8 mouse cellular contexts compared by ENCODE assay signal in the genomic region with DNA sequence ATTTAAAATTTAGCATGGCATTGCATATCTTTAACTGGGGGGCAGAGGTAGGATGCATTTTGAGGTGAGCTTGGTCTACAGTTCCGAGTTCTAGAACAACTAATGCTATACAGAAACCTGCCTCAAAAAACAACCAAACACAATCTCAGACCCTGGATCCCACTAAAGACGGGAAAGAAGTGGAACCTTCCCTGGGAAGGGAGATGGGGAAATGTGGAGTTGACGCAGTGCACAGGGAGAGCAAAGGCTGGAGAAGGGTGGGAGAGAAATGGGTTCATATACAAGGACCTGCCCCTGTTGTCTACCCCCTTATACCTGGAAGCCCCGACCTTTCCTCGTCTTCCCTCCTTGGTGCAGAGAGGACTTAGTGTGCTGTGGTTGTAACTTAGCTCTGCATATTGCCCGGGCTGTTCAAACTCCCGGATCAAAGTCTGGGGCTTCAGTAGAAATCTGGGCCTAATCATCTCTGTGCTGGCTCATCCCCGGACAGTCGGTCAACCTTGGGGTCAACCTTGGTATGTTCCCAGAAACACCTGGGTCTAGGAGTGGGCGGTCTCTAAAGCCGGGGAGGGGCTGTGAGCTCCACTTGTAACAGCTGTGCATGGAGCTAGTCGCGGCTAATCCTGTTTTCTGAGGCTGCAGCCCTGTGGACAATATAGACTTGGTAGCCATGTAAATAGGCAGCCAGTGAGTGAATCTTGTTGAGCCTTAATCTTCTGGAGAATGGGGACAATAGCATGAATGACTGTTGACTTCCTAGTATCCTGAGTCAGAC. TPM values are rescaled to one million over a fixed set of nuclear protein-coding genes. Genes with fewer than 3 reads are reported as not detected.
DNase-seq lines count a peak whose midpoint lies in the region; ATAC-seq lines count a peak whose summit lies in the region.

No protein-coding gene starts in this region.

- no peaks in the 10 kb centered on the region for H3K9me3 ChIP-seq in embryonic facial prominence, embryonic 15.5 days (replicated peaks)
- no peaks in the 10 kb centered on the region for H3K9me3 ChIP-seq in kidney, embryonic 14.5 days (ENCODE audit: control insufficient read depth, low read length)
- no peaks in the 10 kb centered on the region for H3K9me3 ChIP-seq in midbrain, embryonic 13.5 days

- H3K4me2 ChIP-seq in embryonic facial prominence, embryonic 15.5 days (replicated peaks): peak overlapping the region; percentile 17; the same call in 1 of the 2 replicates
- peak overlapping the region; percentile 17; the same call in 1 of the 2 replicates for H3K4me2 ChIP-seq in kidney, embryonic 14.5 days (replicated peaks; ENCODE audit: low read depth, low read length)
- H3K4me2 ChIP-seq in midbrain, embryonic 13.5 days (replicated peaks): peak overlapping the region; percentile 35

- 0 out of 2 replicates have a peak, but pooled peaks have one; percentile 11 for ATAC-seq in embryonic facial prominence, embryonic 15.5 days (ENCODE audit: insufficient number of reproducible peaks, low FRiP score, low TSS enrichment, low read depth)
- peak; percentile 70 for ATAC-seq in kidney, embryonic 14.5 days (ENCODE audit: low FRiP score, low TSS enrichment)
- ATAC-seq in midbrain, embryonic 13.5 days: peak; percentile 51
- ATAC-seq in monocyte, adult 5-6 weeks (replicated peaks; ENCODE audit: insufficient number of reproducible peaks, low FRiP score, low TSS enrichment, poor library complexity, severe bottlenecking): no peak

- H3K36me3 ChIP-seq in embryonic facial prominence, embryonic 15.5 days: peaks cover 14% of the 10 kb centered on the region; the same call in 1 of the 2 replicates
- H3K36me3 ChIP-seq in kidney, embryonic 14.5 days (ENCODE audit: control insufficient read depth, insufficient read depth, low read length): peaks cover 28% of the 10 kb centered on the region
- peaks cover 27% of the 10 kb centered on the region for H3K36me3 ChIP-seq in midbrain, embryonic 13.5 days

- no peaks in the 10 kb centered on the region for H3K27me3 ChIP-seq in embryonic facial prominence, embryonic 15.5 days
- no peaks in the 10 kb centered on the region for H3K27me3 ChIP-seq in kidney, embryonic 14.5 days (ENCODE audit: control insufficient read depth, insufficient read depth, low read length)
- no peaks in the 10 kb centered on the region for H3K27me3 ChIP-seq in midbrain, embryonic 13.5 days

- peak overlapping the region; percentile 65 for H3K27ac ChIP-seq in embryonic facial prominence, embryonic 15.5 days (replicated peaks)
- peak overlapping the region; percentile 65 for H3K27ac ChIP-seq in kidney, embryonic 14.5 days (ENCODE audit: low read depth, low read length)
- H3K27ac ChIP-seq in midbrain, embryonic 13.5 days: peak overlapping the region; percentile 69

- 7% methylated on average over 13 of the region's 13 CpGs for WGBS in embryonic facial prominence, embryonic 15.5 days
- 6% methylated on average over 13 of the region's 13 CpGs for WGBS in kidney, embryonic 14.5 days
- WGBS in midbrain, embryonic 13.5 days: 4% methylated on average over 13 of the region's 13 CpGs

- H3K9ac ChIP-seq in embryonic facial prominence, embryonic 15.5 days: no peak overlapping the region
- H3K9ac ChIP-seq in kidney, embryonic 14.5 days (ENCODE audit: low read depth, low read length): peak overlapping the region; percentile 18; the same call in 1 of the 2 replicates
- peak overlapping the region; percentile 24; the same call in 1 of the 2 replicates for H3K9ac ChIP-seq in midbrain, embryonic 13.5 days (replicated peaks)

- DNase-seq in right cerebral cortex, adult 18-20 months: peak; percentile 10
- DNase-seq in right cerebral cortex, postnatal 10 days (ENCODE audit: low spot score in 2 of 2): no peak
- no peak for DNase-seq in frontal cortex, adult 2 months (ENCODE audit: extremely low spot score in 1 of 2, low spot score in 1 of 2)
- no peak for DNase-seq in adrenal gland, adult 18-20 months (ENCODE audit: low spot score in 2 of 2)

- H3K4me1 ChIP-seq in embryonic facial prominence, embryonic 15.5 days: peaks cover 30% of the 10 kb centered on the region
- H3K4me1 ChIP-seq in kidney, embryonic 14.5 days (ENCODE audit: control insufficient read depth, insufficient read depth, low read length): peaks cover 5% of the 10 kb centered on the region
- peaks cover 33% of the 10 kb centered on the region for H3K4me1 ChIP-seq in midbrain, embryonic 13.5 days (replicated peaks)

- no peak overlapping the region for H3K4me3 ChIP-seq in embryonic facial prominence, embryonic 15.5 days (replicated peaks)
- peak overlapping the region; percentile 13 for H3K4me3 ChIP-seq in kidney, embryonic 14.5 days (ENCODE audit: low read length)
- H3K4me3 ChIP-seq in midbrain, embryonic 13.5 days (replicated peaks): peak overlapping the region; percentile 17

RNA-seq across cellular contexts. Expression of a gene that starts 5.2 kb away (rescaled TPM):
- 1,945 and 2,079 TPM in 2 replicates for polyA plus RNA-seq in embryonic facial prominence, embryonic 15.5 days (2015; fragmentation: Nextera tagmentation; extraction: Ambion mirVana)
- 3,750 and 4,450 TPM in 2 replicates for polyA plus RNA-seq in kidney, embryonic 14.5 days (2014; fragmentation: Nextera tagmentation; extraction: Ambion mirVana)
- polyA plus RNA-seq in midbrain, embryonic 13.5 days (2015; fragmentation: Nextera tagmentation; extraction: Ambion mirVana): 2,381 and 2,469 TPM in 2 replicates
- polyA plus RNA-seq in frontal cortex, adult 2 months (2012; rRNA removed): 707 and 751 TPM in 2 replicates
- 100 to 1,000 TPM; 463 to 486 TPM for total RNA-seq in adrenal gland, adult 18-20 months (2021)
- 2,048 to 2,960 TPM (median 2,606 TPM) in 3 replicates for total RNA-seq in monocyte, adult 5-6 weeks (2017)

RNA-seq across cellular contexts. Expression of a gene that starts 50.7 kb away (rescaled TPM):
- 70.9 and 74.7 TPM in 2 replicates for polyA plus RNA-seq in embryonic facial prominence, embryonic 15.5 days (2015; fragmentation: Nextera tagmentation; extraction: Ambion mirVana)
- polyA plus RNA-seq in kidney, embryonic 14.5 days (2014; fragmentation: Nextera tagmentation; extraction: Ambion mirVana): 65.5 and 71.7 TPM in 2 replicates
- polyA plus RNA-seq in midbrain, embryonic 13.5 days (2015; fragmentation: Nextera tagmentation; extraction: Ambion mirVana): 86.6 and 90.2 TPM in 2 replicates
- 66.1 and 72.3 TPM in 2 replicates for polyA plus RNA-seq in frontal cortex, adult 2 months (2012; rRNA removed)
- 10 to 100 TPM; 25.3 to 26.0 TPM for total RNA-seq in adrenal gland, adult 18-20 months (2021)
- total RNA-seq in monocyte, adult 5-6 weeks (2017): 3.1 to 7.8 TPM (median 4.1 TPM) in 3 replicates

RNA-seq across cellular contexts. Expression of a gene that starts 51.0 kb away (rescaled TPM):
- 39.1 and 41.2 TPM in 2 replicates for polyA plus RNA-seq in embryonic facial prominence, embryonic 15.5 days (2015; fragmentation: Nextera tagmentation; extraction: Ambion mirVana)
- 40.4 and 45.4 TPM in 2 replicates for polyA plus RNA-seq in kidney, embryonic 14.5 days (2014; fragmentation: Nextera tagmentation; extraction: Ambion mirVana)
- polyA plus RNA-seq in midbrain, embryonic 13.5 days (2015; fragmentation: Nextera tagmentation; extraction: Ambion mirVana): 67.0 and 70.2 TPM in 2 replicates
- polyA plus RNA-seq in frontal cortex, adult 2 months (2012; rRNA removed): 34.7 and 39.7 TPM in 2 replicates
- 10 to 100 TPM in 1 of 2 experiments, 1 to 10 TPM in 1; 9.9 to 12.6 TPM for total RNA-seq in adrenal gland, adult 18-20 months (2021)
- total RNA-seq in monocyte, adult 5-6 weeks (2017): 5.7 to 10.7 TPM (median 8.9 TPM) in 3 replicates
